Mouse (Mus musculus) liver, postnatal 0 days (tissue): ENCODE results near the gene Cd19.

Source experiments
- CTCF ChIP-seq: sonication (generic); IDR thresholded peaks from 2 replicates; pipeline ENCODE4 v1.5.1; 2016; ENCODE audit warnings: antibody characterized with exemption, low read depth
- EP300 ChIP-seq: IDR thresholded peaks from 2 replicates; pipeline ENCODE4 v1.6.1; 2016; ENCODE audit warnings: antibody characterized with exemption, low read depth, mild to moderate bottlenecking

- TF ChIP-seq CTCF (no peak), EP300 (no peak)
Observed at GRCm38 (mm10) chr7:126446217-126446616, 31.5 kb upstream of the Cd19 start.
